Mouse (Mus musculus) stomach, postnatal 0 days (tissue): ENCODE measurements around the gene AI182371.

Experiments
- CTCF ChIP-seq: IDR thresholded peaks from 2 replicates; pipeline ENCODE4 v1.5.1; 2016; ENCODE audit warnings: antibody characterized with exemption, low read depth, mild to moderate bottlenecking, moderate library complexity
- EP300 ChIP-seq: optimal IDR thresholded peaks from 2 replicates; pipeline ENCODE3; 2016; ENCODE audit warnings: antibody characterized with exemption

DNA sequence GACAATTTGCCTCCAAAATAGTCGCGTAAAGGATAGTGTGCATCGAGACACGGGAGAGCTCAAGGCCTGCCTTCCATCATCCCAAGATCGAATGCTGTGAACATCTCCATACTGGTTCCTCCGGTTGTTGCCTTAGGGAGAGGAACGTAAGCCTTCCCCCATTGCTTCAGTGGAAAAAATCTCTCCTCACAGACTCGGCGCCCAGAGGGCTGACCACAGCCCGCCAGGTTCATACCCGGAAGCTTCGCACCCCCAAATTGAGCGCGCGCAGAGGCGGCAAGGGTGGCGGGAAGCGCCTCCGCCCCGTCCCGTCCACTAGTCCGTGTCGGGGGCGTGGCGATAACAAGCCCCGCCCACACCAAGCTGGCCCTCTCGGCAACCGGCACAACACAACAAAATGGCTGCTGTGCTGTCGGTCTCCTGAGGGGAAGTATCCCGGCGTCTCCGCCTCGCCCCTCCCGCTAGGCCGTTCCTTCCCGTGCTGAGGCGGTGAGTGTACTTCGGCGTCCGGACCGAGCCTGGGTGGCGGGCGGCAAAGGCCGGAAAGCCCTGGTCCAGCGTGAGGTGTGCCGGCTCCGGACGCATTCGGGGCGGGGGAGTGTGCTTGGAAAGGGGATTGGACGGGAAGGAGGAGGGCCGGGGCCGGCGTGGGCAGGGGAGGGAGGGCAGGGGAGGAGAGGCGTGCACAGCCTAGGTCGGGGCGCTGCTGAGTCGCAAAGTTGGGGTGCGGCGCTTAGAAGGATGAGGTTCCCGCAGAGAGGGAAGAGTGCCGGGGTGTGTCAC lies 8.0 kb upstream of the AI182371 start, which contains the start of gene Cntrl:
- TF ChIP-seq CTCF: peak; percentile 31
- TF ChIP-seq EP300: no peak
